Mouse (Mus musculus): ENCODE measurements around the gene Slc25a48. TPM values are rescaled to one million over a fixed set of nuclear protein-coding genes. Genes with fewer than 3 reads are reported as not detected.

The Slc25a48 gene
- total and polyA plus RNA-seq, 3 experiments, result 0.91 to 2.9 (median 2.1) TPM

DNA sequence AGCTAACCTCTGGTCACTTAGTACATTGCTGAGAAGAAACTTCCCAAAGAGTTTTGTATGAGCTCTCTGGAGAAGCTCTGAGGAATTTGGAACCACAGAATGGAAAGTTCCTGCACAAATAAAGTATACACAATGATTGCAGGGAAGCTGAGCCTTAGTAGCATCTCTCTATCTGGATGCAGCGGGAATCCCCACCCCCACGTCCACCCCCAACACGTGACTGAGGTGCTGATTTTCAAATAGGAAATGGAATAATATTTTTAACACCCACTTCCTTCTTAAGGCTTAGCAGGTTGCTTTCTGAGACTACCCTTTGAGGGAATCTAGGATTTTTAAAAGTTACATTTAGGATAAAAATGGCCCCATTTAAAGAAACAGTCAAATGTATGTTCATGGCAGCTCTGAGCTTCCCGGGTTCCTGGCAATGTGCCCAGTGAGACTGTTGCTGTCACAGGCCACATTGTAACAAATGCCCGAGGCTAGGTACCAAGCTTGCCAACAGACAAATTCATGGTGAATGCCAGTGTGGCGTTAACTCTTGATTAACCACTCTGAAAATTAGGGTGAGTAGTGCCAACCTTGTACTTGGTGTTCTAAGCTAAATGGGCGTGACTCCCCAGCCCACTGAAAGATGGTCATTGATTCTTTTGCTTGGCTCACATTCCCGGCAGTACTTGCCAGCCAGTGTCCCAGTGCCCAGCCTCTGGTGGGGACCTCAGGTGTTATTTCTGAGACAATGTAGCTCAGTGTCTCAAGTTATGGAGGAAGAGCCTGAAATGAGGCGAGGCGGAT is 11.3 kb downstream of the Slc25a48 start:
- no peak for DNase-seq

DNA sequence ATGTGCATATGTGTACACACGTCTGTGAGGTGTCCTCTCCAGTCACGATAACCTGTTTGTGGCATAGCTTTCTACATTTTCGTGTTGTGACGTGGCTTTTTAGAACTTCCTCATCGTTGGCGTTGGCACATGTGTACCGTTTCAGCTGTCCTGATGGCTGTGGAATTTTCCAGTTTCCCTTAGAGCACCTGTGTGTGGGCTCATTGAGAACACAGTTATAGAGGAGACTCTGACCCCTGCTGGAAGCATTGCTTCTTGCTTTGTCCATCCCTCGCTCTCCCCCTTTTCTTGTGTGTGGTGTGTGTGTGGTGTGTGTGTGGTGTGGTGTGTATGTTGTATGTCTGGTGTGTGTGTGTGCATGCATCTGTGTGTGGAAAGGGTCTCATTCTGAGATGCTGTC is 11.9 kb downstream of the Slc25a48 start:
- no peak for DNase-seq

DNA sequence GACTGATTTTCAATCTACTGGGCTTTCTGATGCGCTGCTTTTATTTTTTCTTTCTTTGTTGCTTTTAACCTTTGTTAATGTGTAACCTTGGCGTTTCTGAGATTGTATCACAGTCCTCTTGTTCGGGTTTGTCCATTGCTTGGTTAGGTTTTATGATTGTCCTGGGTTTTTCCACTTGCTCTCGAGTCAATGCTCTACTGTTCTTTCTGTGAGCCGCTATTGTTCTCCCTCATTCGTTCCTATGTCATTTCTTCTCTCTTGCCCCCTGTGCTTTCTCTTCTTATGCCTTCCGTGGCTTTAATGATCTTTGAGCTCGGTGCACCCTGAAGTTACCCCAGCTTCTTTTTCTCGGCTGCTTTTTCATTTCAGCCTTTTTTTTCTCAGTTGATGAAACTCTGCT is 19.8 kb downstream of the Slc25a48 start:
- no peak for DNase-seq

DNA sequence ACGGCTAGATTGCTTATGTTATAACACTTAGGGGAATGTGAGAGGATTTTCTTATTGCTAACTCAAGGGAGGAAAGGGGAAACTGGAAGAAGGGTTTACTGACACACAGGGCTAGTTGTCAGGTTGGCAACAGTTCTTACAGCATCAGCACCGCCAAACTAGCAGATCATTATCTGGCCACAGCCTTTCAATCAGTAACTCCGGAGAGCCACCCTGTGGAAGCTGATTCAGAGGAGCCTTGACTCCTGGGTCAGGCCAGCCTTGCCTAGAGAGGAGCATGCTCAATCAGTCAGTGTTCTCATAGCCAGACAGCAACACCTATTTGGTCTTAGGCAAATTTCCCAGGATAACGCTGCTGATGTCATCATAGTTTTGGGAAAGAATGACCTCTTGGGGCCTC is 23.3 kb downstream of the Slc25a48 start:
- no peak for DNase-seq

DNA sequence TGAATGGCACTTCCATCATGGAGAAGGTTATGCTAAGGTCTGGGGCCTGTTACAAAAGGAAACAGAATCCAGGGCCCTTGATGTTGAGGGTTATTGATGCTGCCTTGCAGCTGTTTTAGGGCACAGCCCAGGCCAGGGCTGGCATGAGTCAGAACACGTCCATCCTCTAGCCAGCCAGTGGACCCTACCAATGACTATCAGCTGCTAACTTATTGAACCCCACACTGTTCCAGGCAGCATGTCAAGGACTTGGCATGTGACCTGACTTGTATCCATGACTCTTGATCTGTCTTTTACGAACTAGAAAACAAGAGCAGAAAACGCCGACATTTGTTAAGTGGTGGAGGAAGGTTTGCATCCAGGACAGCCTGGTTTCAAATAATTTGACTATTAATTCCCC is 24.6 kb downstream of the Slc25a48 start:
- DNase-seq, result no peak

DNA sequence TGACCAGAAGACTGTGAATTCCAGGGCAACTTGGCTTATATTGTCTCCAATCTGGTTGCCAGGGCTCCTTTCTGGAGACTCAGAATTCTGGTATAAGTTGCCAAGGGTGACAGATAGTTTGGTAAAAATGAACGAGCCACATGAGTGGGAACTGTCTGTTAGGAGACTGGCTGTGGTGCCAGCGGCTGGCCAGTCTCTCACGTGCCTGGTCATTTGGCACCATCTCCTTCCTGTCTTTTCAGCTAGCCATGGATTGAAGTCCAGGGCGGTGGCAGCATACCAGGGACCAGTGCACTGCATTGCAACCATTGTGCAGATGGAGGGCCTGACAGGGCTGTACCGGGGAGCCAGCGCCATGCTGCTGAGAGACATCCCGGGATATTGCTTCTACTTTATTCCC is 25.1 kb downstream of the Slc25a48 start:
- DNase-seq, result no peak

DNA sequence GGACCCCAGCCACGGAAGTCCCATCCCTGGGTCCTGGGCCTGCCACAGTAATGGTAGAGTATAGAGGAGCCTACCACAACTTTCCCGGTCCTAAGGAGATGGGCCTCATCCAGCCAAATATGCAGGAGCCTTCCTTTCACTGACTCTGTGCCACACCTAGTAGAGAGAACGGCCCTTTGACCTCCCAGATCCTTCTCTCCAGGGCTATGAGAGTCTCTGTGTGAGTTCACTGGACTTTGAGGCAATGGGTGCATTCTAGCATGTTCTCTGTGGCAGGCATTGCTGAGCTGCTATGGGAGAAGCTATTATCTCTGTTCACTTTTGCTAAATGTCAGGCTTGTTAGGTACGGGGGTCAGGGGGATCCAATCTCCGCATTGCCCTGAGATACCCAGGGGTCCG is 25.6 kb downstream of the Slc25a48 start:
- no peak for DNase-seq

DNA sequence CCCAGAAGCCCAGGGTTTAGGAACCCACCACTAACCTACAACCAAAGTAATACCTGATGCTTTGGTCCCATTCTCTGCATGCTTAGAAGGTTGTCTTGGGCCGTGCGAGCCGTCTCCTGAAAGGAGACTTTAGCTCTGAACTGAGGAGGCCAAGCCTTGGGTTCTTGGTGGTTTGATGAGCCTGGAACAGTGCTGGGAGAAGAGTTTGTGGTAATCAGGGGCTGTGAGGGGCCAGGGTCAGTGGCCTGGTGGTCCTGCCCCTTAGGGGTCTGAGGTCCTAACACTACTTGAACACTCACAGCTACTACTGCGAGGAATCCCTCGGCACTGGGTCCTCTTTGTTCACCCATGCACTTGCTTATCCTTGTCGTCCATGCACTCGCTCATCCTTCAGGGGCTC is 29.6 kb downstream of the Slc25a48 start:
- DNase-seq, result no peak

DNA sequence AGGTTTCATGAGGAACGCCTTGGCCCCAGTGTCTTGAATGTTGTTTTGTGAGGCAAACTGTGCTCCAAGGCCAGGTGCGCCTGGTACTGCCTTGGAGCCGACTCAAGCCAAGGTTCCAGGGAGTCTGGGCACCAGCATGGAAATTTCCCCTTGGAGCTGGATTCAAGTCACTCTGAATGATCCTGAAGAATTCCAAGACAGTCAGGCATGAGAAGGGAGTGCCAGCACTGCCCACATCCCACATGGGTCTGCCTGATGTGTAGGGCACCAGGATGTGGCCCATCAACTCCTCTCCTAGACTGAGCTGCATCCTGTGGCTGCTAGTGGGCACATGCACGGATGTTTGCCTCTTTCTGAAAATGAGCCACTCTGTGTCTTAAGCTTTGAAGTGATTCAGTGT is 30.4 kb downstream of the Slc25a48 start:
- no peak for DNase-seq

DNA sequence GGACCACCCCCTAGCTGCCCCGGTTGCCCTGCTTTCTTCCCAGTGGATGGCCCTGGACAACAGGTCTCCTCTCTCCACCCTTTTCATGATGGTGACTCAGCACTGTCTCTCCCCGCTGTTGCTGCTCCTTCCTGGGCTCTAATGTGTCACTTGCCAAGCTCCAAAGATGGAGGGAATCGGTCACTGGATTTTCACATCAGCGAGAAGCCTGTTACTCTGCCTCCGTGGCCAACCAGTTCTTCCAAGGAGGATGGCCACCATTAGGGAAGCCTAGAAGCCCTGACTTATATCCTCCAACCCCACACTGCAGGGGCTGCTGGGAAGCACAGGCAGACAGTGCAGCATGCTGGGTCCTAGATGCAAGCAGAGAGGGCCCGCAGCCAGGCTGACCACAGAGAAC is 33.1 kb downstream of the Slc25a48 start:
- DNase-seq, result no peak

DNA sequence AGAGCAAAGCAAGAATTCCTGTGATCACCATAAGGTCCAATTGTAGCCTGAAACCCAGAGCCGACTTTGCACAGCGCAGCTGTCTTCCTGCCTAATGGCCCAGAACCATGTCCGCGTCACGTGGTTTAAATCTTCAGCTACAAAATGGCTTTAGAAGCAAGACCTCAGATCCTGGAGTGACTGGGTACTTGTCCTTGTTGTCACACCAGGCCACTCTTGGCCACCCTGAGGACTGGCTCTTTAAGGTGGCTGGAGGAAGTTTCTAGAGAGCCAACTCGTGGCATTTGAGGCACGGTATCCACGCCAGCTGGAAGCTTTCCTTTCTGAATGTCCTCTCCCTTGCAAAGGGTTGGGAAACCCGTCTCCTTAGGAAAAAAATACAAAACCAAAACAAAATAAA is 33.8 kb downstream of the Slc25a48 start:
- DNase-seq, result peak; percentile 28

DNA sequence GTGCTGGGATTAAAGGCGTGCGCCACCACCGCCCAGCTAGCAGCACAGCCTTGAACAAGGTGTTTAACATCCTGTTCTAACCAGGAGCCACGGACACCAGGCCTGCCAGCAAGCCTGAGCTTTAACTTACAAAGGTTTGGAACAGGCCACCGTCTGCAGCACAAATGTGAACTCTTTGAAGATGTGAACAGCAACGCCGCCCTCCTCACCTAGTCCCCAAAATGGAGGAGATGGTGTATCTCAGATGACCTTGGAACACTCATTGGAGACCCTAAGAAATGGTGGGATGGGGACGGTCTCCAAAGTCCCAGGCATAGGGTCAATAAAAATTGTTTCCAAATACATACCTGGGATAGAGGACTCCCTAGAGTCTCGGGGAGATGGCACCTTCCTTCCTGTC is 34.5 kb downstream of the Slc25a48 start:
- DNase-seq, result no peak

DNA sequence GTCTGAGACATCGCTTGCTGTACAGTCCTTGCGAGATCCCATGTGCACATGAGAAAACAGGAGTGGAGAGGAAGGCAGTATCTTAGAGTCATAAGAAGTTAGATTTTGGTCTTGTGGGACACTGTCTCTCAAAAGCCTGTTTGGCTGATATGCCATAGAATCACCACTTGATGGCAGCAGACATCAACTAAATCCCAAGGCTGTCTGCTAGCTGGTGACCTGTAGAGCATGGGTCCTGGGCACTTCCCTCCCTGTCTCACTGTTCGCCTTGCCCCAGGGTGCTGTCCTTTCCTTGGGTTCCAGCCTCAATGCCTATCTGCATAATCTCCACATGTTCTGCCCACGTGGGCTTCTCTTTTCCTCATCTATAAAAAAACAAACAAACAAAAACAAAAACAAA is 37.2 kb downstream of the Slc25a48 start:
- DNase-seq, result peak; percentile 50

DNA sequence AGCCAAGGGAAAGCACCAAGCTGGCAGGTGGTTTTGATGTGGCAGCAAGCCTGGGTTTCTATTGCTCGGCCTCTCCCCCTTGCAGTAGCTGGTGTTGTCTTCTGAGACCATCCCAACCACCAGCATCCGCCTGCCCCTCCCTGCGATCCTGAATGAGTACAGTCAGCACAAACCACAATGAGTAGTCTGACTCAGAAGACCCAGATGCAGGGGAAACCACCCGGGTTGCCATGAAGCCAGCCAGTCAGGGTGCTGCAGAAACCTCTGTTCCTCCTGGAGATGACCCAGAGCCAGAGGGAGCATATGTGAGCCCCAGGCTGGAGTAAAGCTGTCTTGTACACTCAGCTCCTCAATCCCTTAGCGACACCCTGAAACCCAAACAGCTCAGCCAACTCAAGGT is 38.6 kb downstream of the Slc25a48 start:
- no peak for DNase-seq

DNA sequence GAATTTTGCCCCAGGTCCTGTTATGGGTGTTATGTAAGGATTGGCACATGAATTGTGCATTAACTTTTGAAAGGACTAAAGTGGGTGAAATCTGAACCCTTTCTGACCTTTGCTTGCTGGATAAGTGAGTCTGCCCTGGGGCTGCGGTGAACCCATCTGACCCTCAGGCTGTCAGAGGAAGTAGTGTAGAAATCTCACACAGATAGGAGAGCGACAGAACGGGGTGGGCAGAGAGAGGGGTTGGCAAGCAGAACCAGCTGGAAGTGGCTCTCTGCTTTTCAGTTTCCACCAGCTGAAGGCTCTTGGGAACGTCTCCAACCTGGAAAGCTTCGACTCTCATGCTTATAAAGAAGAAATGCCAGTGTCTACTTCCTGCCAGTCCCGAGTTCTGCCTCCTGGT is 39.1 kb downstream of the Slc25a48 start:
- DNase-seq, result no peak

DNA sequence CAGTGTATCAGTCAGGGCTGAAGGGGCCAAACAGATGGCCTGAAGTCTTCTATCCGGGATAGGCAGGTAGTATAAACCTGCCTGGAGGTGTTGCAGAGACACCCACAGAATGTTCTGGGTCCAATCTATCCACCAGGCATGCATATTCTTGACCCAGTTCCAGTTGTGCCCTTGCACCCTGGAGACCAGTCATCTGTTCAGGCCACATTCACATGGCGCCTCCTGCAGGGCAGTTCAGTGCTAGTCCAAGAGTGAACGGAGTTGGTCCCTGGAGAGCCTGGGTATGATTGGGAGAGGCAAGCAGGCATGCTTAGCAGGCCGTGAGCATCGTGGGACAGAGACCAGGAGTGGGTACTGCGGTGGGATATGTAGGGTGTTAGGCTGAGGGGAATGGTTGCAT is 39.9 kb downstream of the Slc25a48 start:
- no peak for DNase-seq

DNA sequence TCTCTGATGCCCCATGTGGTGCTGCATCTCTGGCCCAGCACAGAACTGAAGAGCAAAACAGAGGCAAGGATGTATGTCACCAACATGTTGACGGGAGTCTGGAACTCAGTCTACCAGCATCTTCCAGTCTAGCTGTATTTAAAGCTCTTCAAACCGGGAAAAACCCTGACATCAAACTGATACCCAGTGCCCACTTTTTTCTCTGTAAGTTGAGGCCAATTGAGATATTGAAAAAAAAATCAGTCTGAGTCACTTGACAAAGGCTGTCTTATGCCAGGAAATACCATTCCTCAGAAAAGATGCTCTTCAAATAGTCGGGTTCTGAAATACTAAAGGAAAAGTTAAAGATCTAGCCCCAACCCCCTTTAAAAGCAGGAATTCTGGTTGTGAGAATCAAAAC is 44.0 kb downstream of the Slc25a48 start, which contains the start of gene Il9:
Gene Il9 (minus strand): TSS at position 101 of the 400 bp plus-strand sequence.
- no peak for DNase-seq

DNA sequence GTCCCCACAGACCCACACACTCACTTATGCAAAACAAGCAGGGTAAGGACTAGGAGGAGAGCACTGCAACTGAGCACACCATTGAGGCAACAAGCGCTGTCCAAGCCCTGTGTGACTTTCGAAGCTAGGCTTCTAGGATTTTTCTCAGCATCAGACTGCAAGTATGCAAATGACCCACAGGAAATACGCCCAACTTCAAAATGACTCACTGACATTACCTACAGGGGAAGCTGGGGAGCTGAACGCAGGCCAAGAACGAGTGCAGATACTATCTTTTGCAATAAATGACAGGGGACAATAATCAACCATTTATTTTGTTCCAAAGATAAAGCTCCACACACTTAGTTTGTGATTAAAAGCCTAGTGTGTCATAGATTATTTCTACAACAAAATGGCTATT is 49.9 kb downstream of the Slc25a48 start:
- DNase-seq, result no peak

DNA sequence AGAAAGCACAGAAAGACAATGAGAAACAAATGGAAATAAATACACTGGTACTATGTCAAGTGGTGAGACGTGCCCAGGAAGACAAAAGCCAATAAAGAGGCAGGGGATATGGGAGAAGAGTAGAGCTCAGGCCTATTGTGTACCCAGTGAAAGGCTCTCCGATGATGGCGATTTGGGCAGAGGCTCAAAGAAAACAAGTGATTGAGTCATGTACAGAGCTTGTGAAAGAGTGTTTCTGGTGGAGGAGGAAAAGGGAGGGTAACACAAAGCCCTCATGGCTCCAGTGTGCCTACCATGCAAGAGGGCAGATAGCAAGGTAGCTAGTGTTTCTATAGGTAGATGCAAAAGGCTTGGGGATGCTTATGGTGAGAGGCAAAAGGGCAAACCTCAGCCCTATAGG is 56.3 kb downstream of the Slc25a48 start:
- peak; percentile 55 for DNase-seq

DNA sequence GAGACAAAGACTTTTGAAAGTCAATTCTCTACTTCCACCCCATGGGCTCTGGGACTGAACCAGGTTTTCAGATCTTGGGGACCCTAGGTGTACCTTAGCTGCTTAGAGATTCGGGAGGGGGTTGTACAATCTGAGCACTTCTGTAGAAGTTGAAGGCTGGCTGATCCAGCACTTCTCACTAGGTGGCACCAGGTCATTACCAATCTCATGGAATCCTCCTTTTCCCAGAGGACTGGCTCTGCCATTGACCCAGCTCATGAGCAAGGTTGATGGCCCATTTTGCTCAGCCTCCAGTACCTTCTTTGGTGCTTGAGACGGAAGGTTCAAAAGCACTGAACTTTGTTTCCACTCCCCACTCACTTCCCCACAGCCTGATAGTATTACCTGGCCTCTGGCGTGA is 62.0 kb downstream of the Slc25a48 start:
- DNase-seq, result no peak

DNA sequence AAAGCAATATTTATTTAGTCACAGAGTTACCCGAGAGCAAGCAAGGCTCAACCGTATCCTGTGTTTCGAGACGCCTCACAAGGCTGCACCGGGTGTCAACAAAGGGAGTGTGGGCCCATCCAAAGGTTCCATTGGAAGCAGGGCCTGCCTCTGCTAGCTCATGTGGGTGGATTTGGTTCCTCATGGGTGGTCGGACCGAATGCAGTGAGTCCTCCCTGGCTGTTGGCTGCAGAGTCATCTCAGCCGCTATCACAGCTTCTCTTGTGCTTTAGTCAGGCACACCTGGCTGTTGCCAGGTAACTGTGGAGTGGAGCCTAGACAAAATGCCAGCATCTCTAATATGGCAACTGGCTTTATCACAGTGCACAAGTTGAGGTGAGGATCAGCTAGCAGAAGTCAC is 62.5 kb downstream of the Slc25a48 start:
- DNase-seq, result no peak

DNA sequence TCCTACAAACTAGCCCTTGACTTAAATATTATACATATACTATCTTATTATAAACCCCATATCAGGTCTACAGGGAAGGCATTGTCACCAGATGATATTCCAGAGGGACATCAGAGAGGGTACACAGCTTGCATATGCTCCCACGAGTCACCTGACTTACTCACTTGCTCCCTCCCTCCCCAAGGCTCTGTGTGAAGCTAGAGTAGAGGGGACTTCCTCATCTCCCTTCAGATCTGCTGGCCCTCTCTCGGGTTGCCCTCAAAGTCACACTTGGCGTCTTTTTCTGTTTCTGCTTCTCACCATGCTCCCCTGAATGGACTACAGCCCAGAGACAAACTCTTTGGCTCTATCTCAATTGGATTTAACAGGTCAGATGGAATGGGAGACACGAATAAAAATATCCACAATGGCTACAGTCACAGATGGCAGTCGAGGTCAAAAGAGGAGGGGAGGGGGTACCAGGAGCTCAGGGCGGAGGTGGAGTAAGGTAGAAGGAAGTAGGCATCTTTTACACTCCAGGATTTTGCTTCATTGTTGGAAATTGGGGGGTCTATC is 63.8 kb downstream of the Slc25a48 start:
- no peak for DNase-seq

DNA sequence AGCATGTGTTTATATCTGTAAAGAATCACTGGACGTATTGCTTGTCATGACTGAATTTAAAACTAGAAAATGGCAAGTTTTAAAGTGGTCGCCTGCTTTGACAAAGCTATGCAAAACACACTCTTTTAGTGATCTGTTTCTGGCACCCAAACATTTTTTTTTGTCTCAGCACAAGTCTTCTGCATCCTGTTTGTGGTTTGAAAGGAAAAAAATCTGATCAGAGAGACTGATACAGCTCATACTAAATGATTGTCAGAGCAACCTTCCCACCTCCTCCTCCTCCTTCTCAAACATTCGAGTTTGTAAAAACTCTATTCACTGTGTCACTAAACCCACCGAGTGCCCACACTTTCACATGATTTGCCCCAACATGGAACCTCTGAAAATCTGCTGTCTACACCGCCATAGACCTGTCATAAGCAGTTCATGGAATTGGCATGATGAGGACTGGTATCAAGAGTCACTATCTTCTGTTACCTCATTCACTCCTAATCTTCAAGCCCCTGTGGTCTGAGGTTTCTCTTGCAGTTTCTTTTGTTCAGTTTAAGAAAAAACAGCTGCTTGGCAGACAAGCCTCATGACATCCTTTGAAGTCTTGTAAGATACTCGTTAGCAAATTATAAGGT is 68.8 kb downstream of the Slc25a48 start:
- no peak for DNase-seq

DNA sequence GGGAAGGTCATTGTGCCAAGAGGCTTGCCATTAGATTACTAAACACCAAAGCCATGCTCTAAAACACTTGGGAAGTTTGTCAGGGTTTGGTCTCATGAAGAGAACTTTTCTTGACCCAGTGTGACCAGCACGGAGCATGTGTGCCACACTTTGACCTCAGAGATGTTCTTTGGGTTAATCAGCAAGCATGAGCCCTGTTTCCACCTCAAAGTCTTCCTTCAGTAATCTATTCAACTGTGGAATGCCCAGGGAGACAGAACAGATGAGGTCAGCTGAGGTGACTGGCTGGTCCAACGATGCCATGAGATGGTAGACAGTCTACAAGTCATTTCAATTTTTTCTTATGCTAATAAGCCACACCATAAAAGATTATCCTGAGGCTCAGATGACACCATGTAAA is 71.6 kb downstream of the Slc25a48 start:
- DNase-seq, result no peak
